Mouse (Mus musculus): ENCODE results near the gene Mrpl51.

DNA sequence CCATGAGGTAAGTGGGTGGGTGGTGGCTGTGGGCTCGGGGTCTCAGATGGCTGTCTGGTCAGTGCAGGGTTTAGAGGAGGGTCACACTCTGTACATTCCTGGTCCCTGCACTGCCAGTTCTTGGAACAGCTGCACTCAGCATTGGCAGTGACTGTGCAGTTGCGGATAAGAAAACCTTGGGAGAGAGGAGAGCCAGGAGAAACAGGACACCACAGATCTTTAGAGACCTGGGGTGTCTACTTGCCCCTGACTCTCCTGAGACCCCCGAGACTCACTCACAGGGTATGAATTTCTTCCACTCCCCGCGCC, 42.9 kb downstream of the Mrpl51 start:
- TF ChIP-seq CTCF (IDR thresholded peaks at IDR 0.05) (no peak), EP300 (IDR thresholded peaks at IDR 0.05) (0 out of 2 replicates have a peak, but pooled peaks have one; percentile 17)
